Mouse (Mus musculus): ENCODE results near the gene Vmn1r207-ps. TPM values are rescaled to one million over a fixed set of nuclear protein-coding genes. Genes with fewer than 3 reads are reported as not detected.

The Vmn1r207-ps gene
- polyA plus RNA-seq (2012; rRNA removed): not detected in 2 replicates

DNA sequence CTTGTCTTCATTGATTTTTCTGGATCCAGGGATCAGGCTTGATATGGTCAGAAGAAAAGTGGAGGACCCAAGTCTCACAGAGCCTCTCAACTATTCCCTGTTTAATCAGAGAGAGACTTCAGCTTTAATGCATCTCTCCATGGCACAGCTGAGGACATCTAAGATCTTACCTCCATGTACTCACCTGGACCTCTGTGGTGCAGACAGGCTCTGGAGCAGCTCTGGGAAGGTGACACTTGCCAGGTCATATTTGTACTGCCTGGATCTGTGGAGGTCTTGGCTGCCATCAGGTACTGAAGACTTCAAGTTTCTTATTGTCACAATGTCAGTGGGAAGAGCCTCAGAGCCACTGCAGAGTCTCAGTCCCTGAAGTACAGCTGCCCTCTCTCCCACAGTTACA lies at the start of gene Vmn1r207-ps:
Gene Vmn1r207-ps, minus strand, starts transcription at position 101 of the 400 bp plus-strand sequence.

DNA sequence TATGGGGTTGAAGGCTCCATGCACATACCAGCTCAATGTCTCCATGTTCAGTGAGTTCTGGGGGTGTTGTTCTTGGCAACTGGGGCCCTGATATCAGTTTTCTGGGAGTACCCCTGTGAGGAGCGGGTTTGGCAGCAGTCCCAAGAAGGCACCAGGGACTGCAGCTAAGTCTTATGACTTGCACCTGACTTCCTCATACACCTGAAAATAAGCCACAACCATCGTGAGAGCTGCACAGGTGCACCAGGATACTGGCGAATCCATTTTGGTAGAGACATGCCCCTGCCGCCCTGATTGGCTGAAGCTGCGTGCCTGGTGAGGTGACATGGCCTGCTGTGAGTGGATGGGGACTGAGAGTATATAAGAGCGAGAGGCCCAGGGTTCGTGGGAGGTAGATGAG lies 47.9 kb upstream of the Vmn1r207-ps start, which contains the start of gene Vmn1r208:
Gene Vmn1r208, minus strand, starts transcription at position 101 of the 400 bp plus-strand sequence.

Other genes with a start within 250 kb of the Vmn1r207-ps start
- gene Vmn1r202, start 224.2 kb downstream of the Vmn1r207-ps start, polyA plus RNA-seq (2012; rRNA removed): 0.01 TPM in 2 replicates
- not detected in 2 replicates for gene Vmn1r203, start 211.5 kb downstream of the Vmn1r207-ps start, polyA plus RNA-seq (2012; rRNA removed)
- gene Vmn1r204, start 176.4 kb downstream of the Vmn1r207-ps start, polyA plus RNA-seq (2012; rRNA removed): not detected in 2 replicates
- not detected in 2 replicates for gene Vmn1r205, start 136.6 kb downstream of the Vmn1r207-ps start, polyA plus RNA-seq (2012; rRNA removed)
- gene Vmn1r206, start 105.4 kb downstream of the Vmn1r207-ps start, polyA plus RNA-seq (2012; rRNA removed): not detected in 2 replicates
- not detected in 2 replicates for gene Vmn1r208, start 47.8 kb upstream of the Vmn1r207-ps start, polyA plus RNA-seq (2012; rRNA removed)
- gene Vmn1r209, start 80.1 kb upstream of the Vmn1r207-ps start, polyA plus RNA-seq (2012; rRNA removed): not detected in 2 replicates
- gene Vmn1r210, start 101.7 kb upstream of the Vmn1r207-ps start, polyA plus RNA-seq (2012; rRNA removed): not detected in 2 replicates
- not detected in 2 replicates for gene Vmn1r211, start 127.9 kb upstream of the Vmn1r207-ps start, polyA plus RNA-seq (2012; rRNA removed)
- not detected in 2 replicates for gene Vmn1r212, start 154.6 kb upstream of the Vmn1r207-ps start, polyA plus RNA-seq (2012; rRNA removed)